Mouse (Mus musculus) small intestine, adult 2 months (tissue): Measurements from ENCODE around the gene Usp46.
"Not testable (repeated sequence)": the region's sequence is repeated elsewhere in the genome, so short reads cannot be mapped to it uniquely, and the experiment has no call there.

ENCODE experiments used
- CTCF ChIP-seq: fragments of 200-500 bp; IDR thresholded peaks from 2 replicates; pipeline ENCODE4 v1.5.1; 2012; ENCODE audit warnings: low read depth, mild to moderate bottlenecking, control low read depth, inconsistent platforms, low read length, moderate library complexity, mixed read lengths; ENCODE audit not compliant: insufficient replicate concordance, insufficient read length; ENCODE audit errors: extremely low read depth
- POLR2A ChIP-seq: fragments of 200-500 bp; IDR thresholded peaks from 2 replicates; pipeline ENCODE4 v1.6.1; 2012; ENCODE audit warnings: low read depth, mild to moderate bottlenecking, control low read depth, inconsistent platforms, low read length, moderate library complexity

GRCm38 (mm10) chr5:74070564-74070963, 2.3 kb upstream of the Usp46 start:
- not testable (repeated sequence) for TF ChIP-seq POLR2A, CTCF
